Mouse (Mus musculus): ENCODE measurements around the gene Arpc2. TPM values are rescaled to one million over a fixed set of nuclear protein-coding genes. Genes with fewer than 3 reads are reported as not detected.
A peak's percentile ranks its signal among the peaks of the same experiment; 100 is the strongest.

Gene Arpc2
- polyA plus RNA-seq, 1 experiment from 2014 or later, result 322 TPM

DNA sequence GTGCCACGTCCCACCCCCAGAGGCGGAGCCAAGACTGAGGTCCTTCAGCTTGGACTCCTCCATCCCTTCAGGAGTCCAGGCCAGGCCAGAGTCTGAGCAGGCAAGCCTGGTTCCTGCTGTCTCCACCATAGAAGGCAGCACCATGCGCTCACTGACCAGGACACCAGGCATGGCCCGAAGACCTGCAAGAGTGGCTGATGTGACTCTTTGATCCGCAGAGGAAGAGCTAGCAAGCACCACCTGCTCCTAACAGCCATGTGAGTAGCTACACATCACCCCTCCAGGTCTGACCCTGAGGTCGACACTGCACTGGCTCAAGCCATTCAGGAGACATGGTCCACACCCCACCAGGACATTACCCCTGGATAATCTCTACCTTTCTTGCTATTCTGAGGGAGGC is 41.2 kb downstream of the Arpc2 start:
- Histone ChIP-seq H3K36me3 (ENCODE audit: control insufficient read depth, insufficient read depth, low read length) (peaks cover 34% of the 10 kb centered on the region), H3K9ac (replicated peaks; ENCODE audit: low read length) (no peak overlapping the region), H3K4me2 (ENCODE audit: low read length) (no peak overlapping the region), H3K4me3 (replicated peaks; ENCODE audit: low read depth, low read length) (no peak overlapping the region), H3K9me3 (ENCODE audit: control insufficient read depth, low read length) (no peaks in the 10 kb centered on the region), H3K27ac (replicated peaks; ENCODE audit: low read depth, low read length) (no peak overlapping the region), H3K4me1 (ENCODE audit: control insufficient read depth, insufficient read depth, low read length) (no peaks in the 10 kb centered on the region), H3K27me3 (ENCODE audit: control insufficient read depth, insufficient read depth, low read length) (no peaks in the 10 kb centered on the region)
- DNase-seq (no peak), ATAC-seq (ENCODE audit: low FRiP score, low TSS enrichment) (no peak)
- 74% methylated on average over 6 of the region's 6 CpGs for WGBS

DNA sequence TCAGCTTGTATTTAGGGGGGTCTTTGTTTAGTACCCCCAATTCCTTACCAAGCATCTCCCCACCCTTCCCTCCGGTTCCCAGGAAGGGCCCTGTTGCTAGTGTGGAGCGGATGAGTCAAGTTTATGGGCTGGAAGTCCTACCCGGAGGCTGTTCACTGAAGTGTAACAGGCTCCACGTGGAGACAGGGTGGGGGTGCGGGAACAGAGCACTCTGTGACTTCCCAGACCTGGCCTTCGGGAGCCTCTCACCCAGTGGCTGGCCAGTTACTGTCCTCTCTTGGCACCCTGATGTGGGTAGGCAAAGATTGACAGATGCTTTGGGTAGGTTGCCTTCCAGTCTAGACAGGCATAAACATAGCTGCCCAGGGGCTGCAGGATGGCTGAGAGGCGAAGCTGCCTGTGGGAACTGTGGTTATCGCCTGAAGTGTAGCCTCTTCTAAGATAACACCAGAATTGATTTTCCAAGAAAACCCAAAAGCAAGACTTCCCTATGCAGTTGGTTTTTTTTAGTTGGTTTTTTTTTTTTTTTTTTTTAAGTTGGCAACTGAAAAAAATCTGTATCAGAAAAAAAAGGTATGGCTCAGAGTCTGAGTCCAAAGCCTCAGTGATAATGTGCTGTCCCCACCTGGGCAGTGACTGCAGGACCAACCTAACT is 42.1 kb downstream of the Arpc2 start:
- Histone ChIP-seq H3K27me3 (ENCODE audit: control insufficient read depth, insufficient read depth, low read length) (no peaks in the 10 kb centered on the region), H3K4me2 (ENCODE audit: low read length) (no peak overlapping the region), H3K36me3 (ENCODE audit: control insufficient read depth, insufficient read depth, low read length) (peaks cover 42% of the 10 kb centered on the region), H3K27ac (replicated peaks; ENCODE audit: low read depth, low read length) (no peak overlapping the region), H3K9me3 (ENCODE audit: control insufficient read depth, low read length) (no peaks in the 10 kb centered on the region), H3K4me3 (replicated peaks; ENCODE audit: low read depth, low read length) (no peak overlapping the region), H3K4me1 (ENCODE audit: control insufficient read depth, insufficient read depth, low read length) (no peaks in the 10 kb centered on the region), H3K9ac (replicated peaks; ENCODE audit: low read length) (no peak overlapping the region)
- ATAC-seq (ENCODE audit: low FRiP score, low TSS enrichment), result no peak
- WGBS, result 53% methylated on average over 8 of the region's 8 CpGs
- no peak for DNase-seq

DNA sequence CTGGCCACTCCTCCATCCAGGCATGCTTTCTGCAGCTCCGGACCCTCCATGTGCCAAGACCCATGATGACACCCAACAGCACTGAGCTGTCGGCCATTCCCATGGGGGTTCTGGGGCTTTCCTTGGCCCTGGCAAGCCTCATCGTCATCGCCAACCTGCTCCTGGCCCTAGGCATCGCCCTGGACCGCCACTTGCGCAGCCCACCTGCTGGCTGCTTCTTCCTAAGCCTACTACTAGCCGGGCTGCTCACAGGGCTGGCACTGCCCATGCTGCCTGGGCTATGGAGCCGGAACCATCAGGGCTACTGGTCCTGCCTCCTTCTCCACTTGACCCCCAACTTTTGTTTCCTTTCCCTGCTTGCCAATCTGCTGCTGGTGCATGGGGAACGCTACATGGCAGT is 42.7 kb downstream of the Arpc2 start, which contains the start of gene Gpbar1:
Gpbar1 (plus strand) TSS at position 13 of the 400 bp plus-strand sequence.
- Histone ChIP-seq H3K4me2 (ENCODE audit: low read length) (no peak within 1 kb of the TSS), H3K9me3 (ENCODE audit: control insufficient read depth, low read length) (no peaks in the 10 kb centered on the region), H3K4me3 (replicated peaks; ENCODE audit: low read depth, low read length) (no peak within 1 kb of the TSS), H3K27ac (replicated peaks; ENCODE audit: low read depth, low read length) (no peak within 1 kb of the TSS), H3K36me3 (ENCODE audit: control insufficient read depth, insufficient read depth, low read length) (peaks cover 45% of the 10 kb centered on the region), H3K27me3 (ENCODE audit: control insufficient read depth, insufficient read depth, low read length) (no peaks in the 10 kb centered on the region), H3K9ac (replicated peaks; ENCODE audit: low read length) (no peak within 1 kb of the TSS), H3K4me1 (ENCODE audit: control insufficient read depth, insufficient read depth, low read length) (peaks cover 1% of the 10 kb centered on the region)
- WGBS, result 93% methylated on average over 10 of the region's 10 CpGs
- ATAC-seq (ENCODE audit: low FRiP score, low TSS enrichment) (no peak), DNase-seq (no peak)

DNA sequence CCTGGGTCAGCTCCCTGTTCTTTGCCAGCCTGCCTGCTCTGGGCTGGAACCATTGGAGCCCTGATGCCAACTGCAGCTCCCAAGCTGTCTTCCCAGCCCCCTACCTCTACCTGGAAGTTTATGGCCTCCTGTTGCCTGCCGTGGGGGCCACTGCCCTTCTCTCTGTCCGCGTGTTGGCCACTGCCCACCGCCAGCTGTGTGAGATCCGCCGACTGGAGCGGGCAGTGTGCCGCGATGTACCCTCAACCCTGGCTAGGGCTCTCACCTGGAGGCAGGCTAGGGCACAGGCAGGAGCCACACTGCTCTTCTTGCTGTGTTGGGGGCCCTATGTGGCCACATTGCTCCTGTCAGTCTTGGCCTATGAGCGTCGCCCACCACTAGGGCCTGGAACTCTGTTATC is 43.1 kb downstream of the Arpc2 start:
- WGBS, result 92% methylated on average over 11 of the region's 11 CpGs
- H3K4me2 ChIP-seq (ENCODE audit: low read length), result no peak overlapping the region
- H3K9ac ChIP-seq (replicated peaks; ENCODE audit: low read length), result no peak overlapping the region
- ATAC-seq (ENCODE audit: low FRiP score, low TSS enrichment) (no peak), DNase-seq (no peak)
- H3K4me1 ChIP-seq (ENCODE audit: control insufficient read depth, insufficient read depth, low read length), result peaks cover 6% of the 10 kb centered on the region
- peaks cover 45% of the 10 kb centered on the region for H3K36me3 ChIP-seq (ENCODE audit: control insufficient read depth, insufficient read depth, low read length)
- H3K4me3 ChIP-seq (replicated peaks; ENCODE audit: low read depth, low read length), result no peak overlapping the region
- H3K27ac ChIP-seq (replicated peaks; ENCODE audit: low read depth, low read length), result no peak overlapping the region
- no peaks in the 10 kb centered on the region for H3K27me3 ChIP-seq (ENCODE audit: control insufficient read depth, insufficient read depth, low read length)
- H3K9me3 ChIP-seq (ENCODE audit: control insufficient read depth, low read length), result no peaks in the 10 kb centered on the region

DNA sequence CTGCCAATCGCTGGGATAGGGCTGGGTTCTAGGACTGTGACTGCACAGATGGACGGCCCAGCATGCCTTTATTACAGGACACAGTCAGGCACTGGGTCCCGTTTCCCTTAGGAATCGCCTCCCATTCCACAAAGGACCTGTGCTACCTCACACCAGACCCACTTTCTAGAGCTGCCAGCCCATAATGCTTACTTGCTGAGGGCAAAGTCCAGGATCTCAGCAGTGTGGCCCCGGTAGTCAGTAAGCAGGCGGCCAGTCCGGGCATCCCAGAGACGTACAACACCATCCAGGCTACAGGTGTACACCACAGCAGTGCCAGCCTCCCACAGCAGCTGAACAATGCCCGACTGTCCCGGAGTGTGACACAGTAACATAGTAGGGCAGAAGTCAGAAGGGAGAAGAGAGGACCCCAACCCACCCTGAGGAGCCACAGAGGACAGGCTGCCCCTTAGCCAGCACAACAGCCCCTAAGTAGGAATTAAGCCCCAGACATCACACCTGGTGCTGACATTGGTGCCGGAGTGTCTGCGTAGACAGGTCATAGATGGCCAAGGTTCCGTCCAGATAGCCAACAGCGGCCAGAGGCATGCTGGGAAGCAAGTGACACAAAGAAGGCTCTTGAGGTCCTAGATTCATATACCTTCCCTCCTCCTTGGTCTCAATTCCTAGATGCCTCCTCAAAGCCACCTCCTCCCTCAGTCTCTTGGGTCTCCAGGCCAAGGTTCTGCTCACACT is 44.9 kb downstream of the Arpc2 start:
- peaks cover 11% of the 10 kb centered on the region for H3K4me1 ChIP-seq (ENCODE audit: control insufficient read depth, insufficient read depth, low read length)
- H3K9me3 ChIP-seq (ENCODE audit: control insufficient read depth, low read length), result no peaks in the 10 kb centered on the region
- no peaks in the 10 kb centered on the region for H3K27me3 ChIP-seq (ENCODE audit: control insufficient read depth, insufficient read depth, low read length)
- peaks cover 45% of the 10 kb centered on the region for H3K36me3 ChIP-seq (ENCODE audit: control insufficient read depth, insufficient read depth, low read length)
- no peak overlapping the region for H3K27ac ChIP-seq (replicated peaks; ENCODE audit: low read depth, low read length)
- no peak overlapping the region for H3K9ac ChIP-seq (replicated peaks; ENCODE audit: low read length)
- WGBS, result 96% methylated on average over 14 of the region's 14 CpGs
- no peak overlapping the region for H3K4me2 ChIP-seq (ENCODE audit: low read length)
- H3K4me3 ChIP-seq (replicated peaks; ENCODE audit: low read depth, low read length), result no peak overlapping the region
- DNase-seq (no peak), ATAC-seq (ENCODE audit: low FRiP score, low TSS enrichment) (no peak)

DNA sequence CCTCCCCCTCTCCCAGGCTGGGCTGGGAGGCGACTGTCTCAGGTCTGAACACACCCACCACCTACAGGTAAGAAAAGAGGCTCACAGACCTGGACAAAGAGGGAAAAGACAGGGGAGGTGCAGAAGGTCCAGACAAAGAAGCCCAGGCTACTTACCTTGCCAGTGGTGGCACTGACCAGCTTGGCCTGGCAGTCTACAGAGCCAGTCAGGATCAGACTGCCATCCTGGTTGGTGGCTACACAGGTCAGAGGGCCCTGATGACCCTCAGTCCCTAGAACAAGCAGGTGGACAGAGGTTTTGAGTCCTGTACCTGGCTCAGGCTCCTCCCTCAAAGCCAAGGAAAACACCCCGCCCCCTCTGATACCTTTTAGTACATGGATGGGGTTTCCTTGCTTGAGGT is 45.5 kb downstream of the Arpc2 start:
- no peak for DNase-seq
- Histone ChIP-seq H3K4me3 (replicated peaks; ENCODE audit: low read depth, low read length) (no peak overlapping the region), H3K9me3 (ENCODE audit: control insufficient read depth, low read length) (no peaks in the 10 kb centered on the region), H3K27ac (replicated peaks; ENCODE audit: low read depth, low read length) (no peak overlapping the region), H3K9ac (replicated peaks; ENCODE audit: low read length) (no peak overlapping the region), H3K27me3 (ENCODE audit: control insufficient read depth, insufficient read depth, low read length) (no peaks in the 10 kb centered on the region), H3K4me2 (ENCODE audit: low read length) (no peak overlapping the region), H3K4me1 (ENCODE audit: control insufficient read depth, insufficient read depth, low read length) (peaks cover 13% of the 10 kb centered on the region), H3K36me3 (ENCODE audit: control insufficient read depth, insufficient read depth, low read length) (peaks cover 45% of the 10 kb centered on the region)
- no peak for ATAC-seq (ENCODE audit: low FRiP score, low TSS enrichment)
- WGBS, result 81% methylated on average over 2 of the region's 2 CpGs

DNA sequence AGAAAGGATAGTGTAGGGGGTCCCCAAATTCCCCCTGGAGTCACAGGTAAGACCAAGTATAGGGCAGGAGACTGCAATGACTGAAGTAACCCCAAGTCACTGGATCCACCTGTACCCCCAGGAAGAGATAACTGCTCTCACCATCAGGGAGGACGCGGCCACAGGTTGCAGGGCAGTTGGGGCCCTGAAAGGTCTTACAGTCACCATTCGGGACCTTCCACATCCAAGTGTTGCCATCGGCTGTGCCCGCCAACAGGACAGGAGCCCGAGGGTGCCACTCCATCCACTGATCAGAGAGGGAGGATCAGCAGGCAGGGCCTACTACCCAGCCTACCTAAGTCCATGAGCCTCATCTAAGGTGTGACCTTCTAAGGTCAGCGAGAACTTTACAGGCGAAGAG is 46.0 kb downstream of the Arpc2 start:
- H3K27me3 ChIP-seq (ENCODE audit: control insufficient read depth, insufficient read depth, low read length), result no peaks in the 10 kb centered on the region
- no peak overlapping the region for H3K4me2 ChIP-seq (ENCODE audit: low read length)
- no peak overlapping the region for H3K4me3 ChIP-seq (replicated peaks; ENCODE audit: low read depth, low read length)
- H3K27ac ChIP-seq (replicated peaks; ENCODE audit: low read depth, low read length), result no peak overlapping the region
- H3K9ac ChIP-seq (replicated peaks; ENCODE audit: low read length), result no peak overlapping the region
- H3K9me3 ChIP-seq (ENCODE audit: control insufficient read depth, low read length), result no peaks in the 10 kb centered on the region
- no peak for DNase-seq
- H3K4me1 ChIP-seq (ENCODE audit: control insufficient read depth, insufficient read depth, low read length), result peaks cover 13% of the 10 kb centered on the region
- WGBS, result 97% methylated on average over 8 of the region's 8 CpGs
- peaks cover 45% of the 10 kb centered on the region for H3K36me3 ChIP-seq (ENCODE audit: control insufficient read depth, insufficient read depth, low read length)
- no peak for ATAC-seq (ENCODE audit: low FRiP score, low TSS enrichment)

DNA sequence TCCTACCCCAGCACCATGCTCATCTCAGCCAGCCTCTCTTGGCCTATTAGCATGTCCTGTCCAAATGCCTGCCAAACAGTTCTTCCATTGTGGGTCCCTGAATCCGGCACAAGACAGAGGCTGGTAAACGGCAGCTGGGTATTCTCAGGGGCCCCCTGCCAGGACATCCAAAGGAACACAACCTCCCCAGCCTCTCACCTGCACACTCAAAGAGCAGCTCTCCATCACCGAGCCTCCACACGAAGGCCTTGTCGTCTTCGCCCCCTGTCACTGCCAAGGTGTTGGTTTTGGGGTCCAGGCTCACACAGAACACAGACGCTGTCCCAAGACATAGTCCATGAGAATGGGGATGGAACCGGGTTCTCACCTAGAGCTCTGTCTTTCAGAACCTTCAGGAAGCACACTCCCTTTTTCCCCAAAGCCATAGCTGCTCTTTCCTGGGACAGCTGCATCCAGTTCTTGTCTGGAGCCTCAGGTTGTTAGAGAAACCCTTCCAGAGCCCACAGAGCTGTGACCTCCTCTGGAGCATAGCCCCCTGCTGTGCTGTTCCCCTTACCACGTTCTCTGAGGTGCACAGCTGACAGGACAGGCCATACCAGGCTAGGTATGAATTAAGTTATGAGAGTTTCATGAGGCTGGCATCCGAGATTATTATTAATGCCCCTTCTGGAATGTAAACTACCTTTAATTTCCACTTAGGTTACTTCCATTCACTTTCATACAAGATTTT is 47.2 kb downstream of the Arpc2 start:
- H3K36me3 ChIP-seq (ENCODE audit: control insufficient read depth, insufficient read depth, low read length), result peaks cover 45% of the 10 kb centered on the region
- WGBS, result 89% methylated on average over 10 of the region's 10 CpGs
- ATAC-seq (ENCODE audit: low FRiP score, low TSS enrichment) (no peak), DNase-seq (no peak)
- no peaks in the 10 kb centered on the region for H3K9me3 ChIP-seq (ENCODE audit: control insufficient read depth, low read length)
- H3K4me1 ChIP-seq (ENCODE audit: control insufficient read depth, insufficient read depth, low read length), result peaks cover 13% of the 10 kb centered on the region
- no peak overlapping the region for H3K4me3 ChIP-seq (replicated peaks; ENCODE audit: low read depth, low read length)
- H3K4me2 ChIP-seq (ENCODE audit: low read length), result peak overlapping the region; percentile 86; the same call in 1 of the 2 replicates
- H3K27ac ChIP-seq (replicated peaks; ENCODE audit: low read depth, low read length), result no peak overlapping the region
- H3K27me3 ChIP-seq (ENCODE audit: control insufficient read depth, insufficient read depth, low read length), result no peaks in the 10 kb centered on the region
- H3K9ac ChIP-seq (replicated peaks; ENCODE audit: low read length), result no peak overlapping the region

All from midbrain, embryonic 14.5 days (tissue).